17 mouse cellular contexts compared by ENCODE assay signal in genomic region chr9:62418742-62419141, GRCm38 (mm10).
DNase-seq lines count a peak whose midpoint lies in the region; ATAC-seq and TF ChIP-seq lines count a peak whose summit lies in the region.
"Had no signal": no experiment of that assay in that cellular context is flagged by ENCODE, and none has a peak within 500 bp of the region (broad histone marks: within the 10 kb centered on the region; RNA-seq: fewer than 3 reads in every experiment).

No protein-coding gene starts in this region.

- intact Hi-C loops in heart, postnatal 25 days (cut with DNase I), result loop anchor here (5.0 kb wide), 1 partner anchor 34 kb away; no protein-coding TSS in a partner anchor

- H3K36me3 ChIP-seq in heart, postnatal 0 days (replicated peaks; ENCODE audit: control insufficient read depth, insufficient read depth, low read length), result no peaks in the 10 kb centered on the region
- 0 out of 2 replicates have a peak, but pooled peaks cover 3% of the 10 kb centered on the region for H3K36me3 ChIP-seq in lung, embryonic 14.5 days (ENCODE audit: insufficient read depth)
- H3K36me3 ChIP-seq in small intestine, adult 2 months (ENCODE audit: control insufficient read depth, insufficient read depth, low read length), result no peaks in the 10 kb centered on the region
- peaks cover 3% of the 10 kb centered on the region; the same call in 1 of the 2 replicates for H3K36me3 ChIP-seq in hindbrain, embryonic 11.5 days (ENCODE audit: control insufficient read depth, insufficient read depth, low read length)
- H3K36me3 ChIP-seq: heart, embryonic 15.5 days; stomach, embryonic 15.5 days had no signal

- peak; percentile 44 for TF ChIP-seq CTCF in heart, postnatal 0 days (IDR thresholded peaks at IDR 0.05; ENCODE audit: low read depth)
- TF ChIP-seq CTCF in lung, embryonic 14.5 days (IDR thresholded peaks at IDR 0.05; ENCODE audit: low read depth), result peak; percentile 64
- TF ChIP-seq CTCF in bone marrow, adult 2 months (IDR thresholded peaks at IDR 0.05; ENCODE audit: control insufficient read depth, insufficient read depth, low read length), result peak; percentile 39; the same call in 1 of the 2 replicates
- peak; percentile 49; the same call in 1 of the 2 replicates for TF ChIP-seq CTCF in small intestine, adult 2 months (IDR thresholded peaks at IDR 0.05; ENCODE audit: extremely low read depth, insufficient read length, insufficient replicate concordance, low read depth, low read length)

- no peak overlapping the region for H3K9ac ChIP-seq in heart, postnatal 0 days (replicated peaks; ENCODE audit: low read depth, low read length)
- no peak overlapping the region for H3K9ac ChIP-seq in lung, embryonic 14.5 days
- no peak overlapping the region for H3K9ac ChIP-seq in hindbrain, embryonic 11.5 days (ENCODE audit: low read depth, low read length)
- H3K9ac ChIP-seq: heart, embryonic 15.5 days; stomach, embryonic 15.5 days had no signal

- peaks cover 21% of the 10 kb centered on the region for H3K4me1 ChIP-seq in heart, postnatal 0 days (ENCODE audit: control insufficient read depth, insufficient read depth)
- peaks cover 20% of the 10 kb centered on the region for H3K4me1 ChIP-seq in lung, embryonic 14.5 days (ENCODE audit: insufficient read depth)
- no peaks in the 10 kb centered on the region; the same call in 1 of the 2 replicates for H3K4me1 ChIP-seq in bone marrow, adult 2 months (ENCODE audit: control insufficient read depth, insufficient read depth, low read length)
- peaks cover 5% of the 10 kb centered on the region for H3K4me1 ChIP-seq in small intestine, adult 2 months (ENCODE audit: control insufficient read depth, insufficient read depth, insufficient read length, low read length)
- peaks cover 7% of the 10 kb centered on the region for H3K4me1 ChIP-seq in hindbrain, embryonic 11.5 days (replicated peaks; ENCODE audit: control insufficient read depth, insufficient read depth, low read length)

- no peak for DNase-seq in heart, postnatal 0 days (ENCODE audit: low spot score)
- no peak for DNase-seq in heart, postnatal 25 days (ENCODE audit: low spot score)
- DNase-seq in lung, embryonic 14.5 days, result no peak
- no peak for DNase-seq in lung, postnatal 10 days
- no peak for DNase-seq in hindbrain, embryonic 11.5 days (ENCODE audit: low spot score)
- DNase-seq in embryo, embryonic 10 days (ENCODE audit: low spot score), result no peak
- DNase-seq: gastrocnemius, postnatal 36 days; left cerebral cortex, postnatal 4 days; lung, postnatal 14 days; right cerebral cortex, postnatal 14 days had no signal

- TF ChIP-seq POLR2A in bone marrow, adult 2 months (IDR thresholded peaks at IDR 0.05; ENCODE audit: borderline replicate concordance, control insufficient read depth, low read depth, low read length), result no peak
- no peak for TF ChIP-seq POLR2A in small intestine, adult 2 months (IDR thresholded peaks at IDR 0.05; ENCODE audit: low read depth, low read length)

- no peaks in the 10 kb centered on the region for H3K27me3 ChIP-seq in heart, postnatal 0 days (ENCODE audit: control insufficient read depth, insufficient read depth, low read length)
- H3K27me3 ChIP-seq in lung, embryonic 14.5 days (ENCODE audit: insufficient read depth, low read length), result no peaks in the 10 kb centered on the region
- no peaks in the 10 kb centered on the region for H3K27me3 ChIP-seq in small intestine, adult 2 months (ENCODE audit: control insufficient read depth, insufficient read depth, low read length)
- H3K27me3 ChIP-seq in hindbrain, embryonic 11.5 days (ENCODE audit: control insufficient read depth, insufficient read depth, low read length), result no peaks in the 10 kb centered on the region
- H3K27me3 ChIP-seq: heart, embryonic 15.5 days; stomach, embryonic 15.5 days had no signal

- no peak overlapping the region for H3K4me2 ChIP-seq in heart, postnatal 0 days (ENCODE audit: low read depth, low read length)
- no peak overlapping the region for H3K4me2 ChIP-seq in lung, embryonic 14.5 days
- no peak overlapping the region for H3K4me2 ChIP-seq in hindbrain, embryonic 11.5 days (replicated peaks; ENCODE audit: low read depth, low read length)
- H3K4me2 ChIP-seq: heart, embryonic 15.5 days; stomach, embryonic 15.5 days had no signal

- no peak for ATAC-seq in heart, postnatal 0 days (ENCODE audit: insufficient read depth, low read depth)
- no peak for ATAC-seq in lung, embryonic 14.5 days (ENCODE audit: insufficient read depth)
- ATAC-seq in hindbrain, embryonic 11.5 days (ENCODE audit: low FRiP score), result no peak
- ATAC-seq: activated CD4-positive, CD25-positive, alpha-beta regulatory T cell, adult 4 months; inflammation-experienced regulatory T-cells, adult 6 months; midbrain, embryonic 16.5 days had no signal

- TF ChIP-seq EP300 in heart, postnatal 0 days (IDR thresholded peaks at IDR 0.05; ENCODE audit: low read depth), result no peak

- no peak overlapping the region for H3K27ac ChIP-seq in heart, postnatal 0 days (ENCODE audit: low read depth)
- H3K27ac ChIP-seq in lung, embryonic 14.5 days (ENCODE audit: low read depth), result no peak overlapping the region
- no peak overlapping the region for H3K27ac ChIP-seq in bone marrow, adult 2 months (ENCODE audit: control insufficient read depth, insufficient read depth, low read depth, low read length, poor library complexity)
- H3K27ac ChIP-seq in small intestine, adult 2 months (ENCODE audit: insufficient read depth, low read depth, low read length), result no peak overlapping the region
- no peak overlapping the region for H3K27ac ChIP-seq in hindbrain, embryonic 11.5 days (ENCODE audit: low read depth, low read length)
- H3K27ac ChIP-seq: heart, embryonic 15.5 days; stomach, embryonic 15.5 days had no signal

- 56% methylated on average over 5 of the region's 5 CpGs for WGBS in heart, postnatal 0 days
- 61% methylated on average over 5 of the region's 5 CpGs for WGBS in lung, embryonic 14.5 days
- WGBS in bone marrow, adult 2 months, result 58% methylated on average over 5 of the region's 5 CpGs
- 63% methylated on average over 5 of the region's 5 CpGs for WGBS in small intestine, adult 2 months
- 62% methylated on average over 5 of the region's 5 CpGs for WGBS in hindbrain, embryonic 11.5 days

- 0 out of 2 replicates have a peak, but pooled peaks cover 4% of the 10 kb centered on the region for H3K9me3 ChIP-seq in heart, postnatal 0 days (replicated peaks; ENCODE audit: control insufficient read depth, low read length)
- H3K9me3 ChIP-seq in lung, embryonic 14.5 days (ENCODE audit: low read depth, low read length), result no peaks in the 10 kb centered on the region
- no peaks in the 10 kb centered on the region for H3K9me3 ChIP-seq in hindbrain, embryonic 11.5 days (ENCODE audit: control insufficient read depth, low read length)
- H3K9me3 ChIP-seq: heart, embryonic 15.5 days; stomach, embryonic 15.5 days had no signal

- H3K4me3 ChIP-seq in heart, postnatal 0 days (ENCODE audit: low read depth, low read length), result no peak overlapping the region
- no peak overlapping the region for H3K4me3 ChIP-seq in lung, embryonic 14.5 days (ENCODE audit: low read depth, low read length)
- H3K4me3 ChIP-seq in bone marrow, adult 2 months (replicated peaks; ENCODE audit: control insufficient read depth, low read depth, low read length), result no peak overlapping the region
- no peak overlapping the region for H3K4me3 ChIP-seq in small intestine, adult 2 months (ENCODE audit: low read depth, low read length)
- no peak overlapping the region for H3K4me3 ChIP-seq in hindbrain, embryonic 11.5 days (ENCODE audit: low read depth, low read length)
- H3K4me3 ChIP-seq: heart, embryonic 15.5 days; stomach, embryonic 15.5 days had no signal
